Mouse (Mus musculus) liver, embryonic 14.5 days (tissue): ENCODE measurements around the gene Slc25a51.

Experiments
- CTCF ChIP-seq: IDR thresholded peaks from 2 replicates; pipeline ENCODE4 v1.5.1; 2016; ENCODE audit warnings: antibody characterized with exemption, low read depth, control low read depth
- EP300 ChIP-seq: IDR thresholded peaks from 2 replicates; pipeline ENCODE4 v1.6.1; 2016; ENCODE audit warnings: antibody characterized with exemption, low read depth

DNA sequence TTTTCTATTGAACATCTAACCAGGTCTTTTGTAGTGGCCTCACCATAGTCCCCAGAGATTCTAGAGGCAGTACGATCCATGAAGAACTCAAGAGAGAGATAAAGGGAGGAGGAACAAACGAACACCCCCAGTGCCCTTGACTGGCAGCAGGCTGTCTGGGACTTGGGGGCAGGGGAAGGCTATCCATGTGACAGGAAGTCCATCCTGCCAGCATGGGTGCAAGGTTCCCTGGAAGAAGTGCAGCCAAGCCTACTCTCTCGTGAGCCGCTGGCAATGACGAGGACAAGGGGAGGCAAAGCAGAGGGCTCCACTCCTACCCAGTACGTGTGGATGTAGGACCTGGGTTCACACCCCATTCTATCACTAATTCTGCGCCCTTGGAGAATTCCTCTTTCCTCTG is 35.1 kb upstream of the Slc25a51 start:
- TF ChIP-seq CTCF (no peak), EP300 (no peak)
